Mouse (Mus musculus): ENCODE results near the gene Lpin3. TPM values are rescaled to one million over a fixed set of nuclear protein-coding genes. Genes with fewer than 3 reads are reported as not detected.

The Lpin3 gene
- polyA plus RNA-seq, 1 experiment from 2014 or later: 0.25 TPM

GRCm38 (mm10) chr2:160918154-160918929 lies 37.9 kb downstream of the Lpin3 start:
- 42% methylated on average over 8 of the region's 8 CpGs for WGBS
- Histone ChIP-seq H3K4me1 (peaks cover 21% of the 10 kb centered on the region), H3K9me3 (replicated peaks) (no peaks in the 10 kb centered on the region), H3K4me3 (0 out of 2 replicates have a peak overlapping the region, but pooled peaks have one; percentile 11), H3K27me3 (ENCODE audit: low read depth, poor library complexity, severe bottlenecking) (peaks cover 30% of the 10 kb centered on the region), H3K36me3 (no peaks in the 10 kb centered on the region), H3K27ac (replicated peaks) (peak overlapping the region; percentile 72)
- DNase-seq (ENCODE audit: low spot score): peak; percentile 59

DNA sequence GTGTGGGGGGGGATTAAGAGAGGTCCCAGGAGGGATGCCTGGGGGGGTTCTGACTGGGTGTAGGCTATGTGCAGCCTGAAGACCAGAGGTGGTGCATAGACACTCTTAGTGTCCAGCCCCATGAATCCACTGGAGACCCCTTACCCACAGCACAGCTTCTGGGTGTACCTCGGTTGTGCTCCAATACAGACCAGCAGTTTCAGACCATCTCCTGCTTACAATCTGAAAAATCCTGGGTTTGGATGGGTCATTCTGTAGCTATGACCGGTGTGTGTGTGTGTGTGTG lies 38.4 kb downstream of the Lpin3 start:
- H3K27ac ChIP-seq (replicated peaks): peak overlapping the region; percentile 72
- no peaks in the 10 kb centered on the region for H3K36me3 ChIP-seq
- DNase-seq (ENCODE audit: low spot score): no peak
- 0 out of 2 replicates have a peak overlapping the region, but pooled peaks have one; percentile 11 for H3K4me3 ChIP-seq
- peaks cover 21% of the 10 kb centered on the region for H3K4me1 ChIP-seq
- H3K27me3 ChIP-seq (ENCODE audit: low read depth, poor library complexity, severe bottlenecking): peaks cover 25% of the 10 kb centered on the region
- H3K9me3 ChIP-seq (replicated peaks): no peaks in the 10 kb centered on the region
- 87% methylated on average over 2 of the region's 2 CpGs for WGBS

- 75% methylated on average over 4 of the region's 7 CpGs for WGBS
- Histone ChIP-seq H3K27ac (replicated peaks) (no peak overlapping the region), H3K4me1 (peaks cover 21% of the 10 kb centered on the region), H3K27me3 (ENCODE audit: low read depth, poor library complexity, severe bottlenecking) (0 out of 2 replicates have a peak, but pooled peaks cover under 1% of the 10 kb centered on the region), H3K4me3 (no peak overlapping the region), H3K36me3 (no peaks in the 10 kb centered on the region), H3K9me3 (replicated peaks) (no peaks in the 10 kb centered on the region)
- DNase-seq (ENCODE audit: low spot score): no peak
These were observed 40.8 kb downstream of the Lpin3 start for GRCm38 (mm10) chr2:160921285-160921684.

- no peak overlapping the region for H3K4me3 ChIP-seq
- DNase-seq (ENCODE audit: low spot score): no peak
- 86% methylated on average over 9 of the region's 9 CpGs for WGBS
- H3K4me1 ChIP-seq: peaks cover 3% of the 10 kb centered on the region; the same call in 1 of the 2 replicates
- 0 out of 2 replicates have a peak overlapping the region, but pooled peaks have one; percentile 9 for H3K27ac ChIP-seq (replicated peaks)
- no peaks in the 10 kb centered on the region for H3K27me3 ChIP-seq (ENCODE audit: low read depth, poor library complexity, severe bottlenecking)
- no peaks in the 10 kb centered on the region for H3K9me3 ChIP-seq (replicated peaks)
- no peaks in the 10 kb centered on the region for H3K36me3 ChIP-seq
These were observed 44.7 kb downstream of the Lpin3 start for GRCm38 (mm10) chr2:160925203-160925602.

DNA sequence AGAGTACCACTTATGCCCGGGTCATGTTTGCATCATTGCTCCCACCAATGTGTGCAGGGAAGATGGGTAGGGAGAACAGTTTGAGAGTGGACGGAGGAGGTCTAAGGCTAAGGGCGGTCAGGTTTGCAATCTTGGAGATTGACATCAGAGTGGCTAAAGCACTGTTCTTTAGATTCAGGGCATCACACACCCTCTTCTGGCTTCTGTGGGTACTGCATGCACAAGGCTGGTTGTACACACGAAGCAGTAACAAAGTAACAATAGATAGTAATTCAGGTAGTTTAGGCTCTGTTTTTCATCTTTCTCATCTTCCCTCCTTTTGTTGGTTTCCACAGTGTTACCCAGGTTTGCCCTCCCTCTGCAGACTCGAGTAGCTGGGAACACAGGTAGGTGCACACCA lies 50.9 kb downstream of the Lpin3 start:
- Histone ChIP-seq H3K27ac (replicated peaks) (no peak overlapping the region), H3K36me3 (no peaks in the 10 kb centered on the region), H3K27me3 (ENCODE audit: low read depth, poor library complexity, severe bottlenecking) (0 out of 2 replicates have a peak, but pooled peaks cover 3% of the 10 kb centered on the region), H3K9me3 (replicated peaks) (no peaks in the 10 kb centered on the region), H3K4me3 (no peak overlapping the region), H3K4me1 (no peaks in the 10 kb centered on the region)
- DNase-seq (ENCODE audit: low spot score): no peak
- WGBS: 94% methylated on average over 5 of the region's 5 CpGs

GRCm38 (mm10) chr2:160932325-160932724 lies 51.9 kb downstream of the Lpin3 start:
- H3K9me3 ChIP-seq (replicated peaks): no peaks in the 10 kb centered on the region
- no peak for DNase-seq (ENCODE audit: low spot score)
- H3K36me3 ChIP-seq: no peaks in the 10 kb centered on the region
- 74% methylated on average over 8 of the region's 8 CpGs for WGBS
- H3K27me3 ChIP-seq (ENCODE audit: low read depth, poor library complexity, severe bottlenecking): 0 out of 2 replicates have a peak, but pooled peaks cover 3% of the 10 kb centered on the region
- H3K4me3 ChIP-seq: no peak overlapping the region
- no peaks in the 10 kb centered on the region for H3K4me1 ChIP-seq
- no peak overlapping the region for H3K27ac ChIP-seq (replicated peaks)

- no peak for DNase-seq (ENCODE audit: low spot score)
- 79% methylated on average over 3 of the region's 3 CpGs for WGBS
- H3K27ac ChIP-seq (replicated peaks): no peak overlapping the region
- no peaks in the 10 kb centered on the region for H3K36me3 ChIP-seq
- H3K9me3 ChIP-seq (replicated peaks): no peaks in the 10 kb centered on the region
- no peak overlapping the region for H3K4me3 ChIP-seq
- H3K27me3 ChIP-seq (ENCODE audit: low read depth, poor library complexity, severe bottlenecking): 0 out of 2 replicates have a peak, but pooled peaks cover 3% of the 10 kb centered on the region
- H3K4me1 ChIP-seq: no peaks in the 10 kb centered on the region
These were observed 52.5 kb downstream of the Lpin3 start for GRCm38 (mm10) chr2:160932981-160933380.

DNA sequence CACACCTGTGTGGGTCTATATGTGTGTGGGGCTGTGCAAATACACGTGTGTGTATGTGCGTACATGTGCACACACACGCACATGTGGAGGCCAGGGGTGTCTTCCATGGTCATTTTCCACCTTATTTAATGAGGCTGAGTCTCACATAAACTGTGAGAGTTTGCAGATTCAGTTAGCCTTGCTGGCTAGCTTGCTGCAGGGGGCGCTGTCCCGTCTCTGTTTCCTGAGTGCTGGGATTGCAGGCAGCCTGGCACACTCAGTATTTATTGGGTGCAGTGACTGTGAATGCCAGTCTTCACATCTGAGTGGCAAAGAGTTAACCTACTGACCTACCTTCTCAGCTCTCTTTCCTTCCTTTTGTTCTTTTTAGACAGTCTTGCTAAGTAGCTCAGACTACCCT lies 53.4 kb downstream of the Lpin3 start:
- no peaks in the 10 kb centered on the region for H3K9me3 ChIP-seq (replicated peaks)
- H3K4me1 ChIP-seq: no peaks in the 10 kb centered on the region
- no peak overlapping the region for H3K4me3 ChIP-seq
- H3K27me3 ChIP-seq (ENCODE audit: low read depth, poor library complexity, severe bottlenecking): 0 out of 2 replicates have a peak, but pooled peaks cover 3% of the 10 kb centered on the region
- H3K27ac ChIP-seq (replicated peaks): no peak overlapping the region
- no peak for DNase-seq (ENCODE audit: low spot score)
- no peaks in the 10 kb centered on the region for H3K36me3 ChIP-seq
- WGBS: 61% methylated on average over 5 of the region's 5 CpGs

DNA sequence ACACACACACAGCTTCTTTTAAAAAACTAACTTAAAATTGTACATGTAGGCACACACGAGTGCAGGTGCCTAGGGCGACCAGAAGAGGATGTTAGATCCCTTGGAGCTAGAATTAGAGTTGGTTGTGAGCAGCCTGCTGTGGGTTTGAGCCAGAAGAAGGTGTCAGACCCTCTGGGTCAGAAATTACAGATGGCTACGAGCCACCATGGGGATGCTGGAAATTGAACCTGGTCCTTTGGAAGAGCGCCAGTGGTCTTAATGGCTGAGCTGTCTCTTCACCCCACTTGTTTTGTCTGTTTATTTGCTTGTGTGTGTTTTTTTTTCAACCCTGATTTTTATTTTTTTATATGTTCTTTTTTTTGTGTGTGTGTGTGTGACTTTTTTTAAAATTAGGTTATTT lies 54.0 kb downstream of the Lpin3 start:
- 0 out of 2 replicates have a peak, but pooled peaks cover 3% of the 10 kb centered on the region for H3K27me3 ChIP-seq (ENCODE audit: low read depth, poor library complexity, severe bottlenecking)
- no peak for DNase-seq (ENCODE audit: low spot score)
- WGBS: 83% methylated on average over 4 of the region's 4 CpGs

DNA sequence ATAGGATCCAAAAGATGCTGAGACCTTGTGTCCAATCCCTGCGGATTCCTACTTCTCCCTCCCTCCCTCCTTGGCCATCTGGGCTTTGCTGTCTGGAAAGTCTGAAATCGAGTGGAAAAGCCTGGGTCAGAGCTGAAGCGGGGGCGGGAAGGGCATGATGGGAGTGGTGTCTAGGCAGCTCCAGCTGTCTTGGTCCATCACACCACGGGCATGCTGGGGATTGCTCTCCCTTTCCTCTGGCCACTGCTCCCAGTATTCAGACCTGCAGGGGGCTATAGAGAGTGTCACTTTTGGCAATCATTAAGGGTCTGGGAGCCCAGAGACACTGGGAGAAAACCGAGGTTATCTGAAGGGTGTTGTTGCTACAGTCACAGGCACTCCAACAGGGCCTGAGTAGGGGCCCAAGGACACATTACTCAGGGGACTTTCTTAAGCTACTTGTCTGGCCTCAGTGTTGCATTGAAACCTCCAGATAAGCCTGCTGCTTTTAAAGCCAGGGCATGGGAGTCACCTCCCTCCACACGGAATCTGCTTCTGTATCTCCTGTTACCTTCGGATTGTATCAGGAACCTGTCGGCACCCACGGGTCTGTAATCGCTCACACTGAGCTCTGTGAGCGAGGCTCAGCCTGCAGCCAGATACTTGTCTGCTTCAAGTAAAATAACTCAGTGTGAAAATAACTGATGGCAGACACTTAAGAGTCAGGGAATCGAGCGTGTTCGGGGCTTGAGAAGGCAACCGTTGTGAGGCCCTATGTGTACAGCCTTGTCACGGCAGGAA lies 60.6 kb downstream of the Lpin3 start:
- Histone ChIP-seq H3K27me3 (ENCODE audit: low read depth, poor library complexity, severe bottlenecking) (no peaks in the 10 kb centered on the region), H3K4me1 (peaks cover 3% of the 10 kb centered on the region; the same call in 1 of the 2 replicates), H3K9me3 (replicated peaks) (no peaks in the 10 kb centered on the region), H3K36me3 (peaks cover 12% of the 10 kb centered on the region), H3K4me3 (no peak overlapping the region), H3K27ac (replicated peaks) (no peak overlapping the region)
- no peak for DNase-seq (ENCODE audit: low spot score)
- 77% methylated on average over 17 of the region's 17 CpGs for WGBS

More for the DNA sequence above, 54.0 kb downstream of the Lpin3 start:
- Histone ChIP-seq H3K9me3 (replicated peaks) (no peaks in the 10 kb centered on the region), H3K4me3 (no peak overlapping the region), H3K36me3 (no peaks in the 10 kb centered on the region), H3K27ac (replicated peaks) (no peak overlapping the region), H3K4me1 (no peaks in the 10 kb centered on the region)

DNA sequence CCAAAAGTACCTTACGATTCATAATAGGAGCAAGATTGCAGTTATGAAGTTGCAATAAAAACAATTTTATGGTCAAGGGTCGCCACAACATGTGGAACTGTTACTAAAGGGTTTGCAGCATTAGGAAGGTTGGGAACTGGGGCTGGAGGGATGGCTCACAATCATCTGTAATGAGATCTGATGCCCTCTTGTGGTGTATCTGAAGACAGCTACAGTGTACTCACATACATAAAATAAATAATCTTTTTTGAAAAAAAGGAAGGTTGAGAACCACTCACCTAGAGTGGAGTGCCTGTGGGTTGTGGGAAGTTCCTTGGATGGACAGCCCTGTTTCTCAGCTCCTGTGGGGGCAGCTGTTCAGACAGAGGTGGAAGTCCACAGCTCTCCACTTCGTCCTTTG lies 62.0 kb downstream of the Lpin3 start:
- Histone ChIP-seq H3K27me3 (ENCODE audit: low read depth, poor library complexity, severe bottlenecking) (no peaks in the 10 kb centered on the region), H3K36me3 (peaks cover 20% of the 10 kb centered on the region), H3K9me3 (replicated peaks) (no peaks in the 10 kb centered on the region), H3K27ac (replicated peaks) (no peak overlapping the region), H3K4me1 (peaks cover 3% of the 10 kb centered on the region; the same call in 1 of the 2 replicates), H3K4me3 (no peak overlapping the region)
- no peak for DNase-seq (ENCODE audit: low spot score)
- 70% methylated on average over 3 of the region's 3 CpGs for WGBS

DNA sequence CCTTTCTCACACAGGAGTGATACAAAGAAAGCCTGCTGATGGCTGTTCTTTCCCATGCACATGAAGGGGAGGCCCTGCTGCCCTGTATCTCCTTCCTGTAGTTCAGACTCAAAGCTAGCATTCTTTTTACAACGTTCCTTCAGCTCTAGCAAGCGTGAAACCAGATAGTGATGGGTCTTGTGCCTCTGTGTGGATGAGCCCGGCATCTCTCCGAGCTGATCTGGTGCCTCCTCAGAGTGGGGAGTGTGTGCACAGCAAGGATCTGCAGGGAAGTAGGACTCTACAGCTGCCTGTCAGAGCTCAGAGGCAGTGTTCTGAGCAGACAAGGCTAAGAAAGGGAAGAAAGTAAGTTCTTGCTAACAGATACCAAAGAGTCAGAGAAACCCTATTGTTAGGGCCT lies 71.1 kb downstream of the Lpin3 start:
- Histone ChIP-seq H3K27ac (replicated peaks) (no peak overlapping the region), H3K4me1 (no peaks in the 10 kb centered on the region), H3K36me3 (peaks cover 91% of the 10 kb centered on the region), H3K9me3 (replicated peaks) (no peaks in the 10 kb centered on the region), H3K4me3 (no peak overlapping the region), H3K27me3 (ENCODE audit: low read depth, poor library complexity, severe bottlenecking) (no peaks in the 10 kb centered on the region)
- DNase-seq (ENCODE audit: low spot score): no peak
- WGBS: 88% methylated on average over 4 of the region's 4 CpGs

Measured in midbrain, embryonic 10.5 days (tissue).